Mouse (Mus musculus): ENCODE measurements around the gene Vhl.

GRCm38 (mm10) chr6:113583023-113583422 lies 40.7 kb upstream of the Vhl start:
- TF ChIP-seq CTCF (IDR thresholded peaks at IDR 0.05 in 2 of 3, conservative IDR thresholded peaks at IDR 0.05 in 1 of 3; ENCODE audit: control insufficient read depth in 1 of 3, insufficient read depth in 1 of 3, low read depth in 2 of 3, low read length in 3 of 3, poor library complexity in 1 of 3, severe bottlenecking in 1 of 3) (no peak), POLR2A (IDR thresholded peaks at IDR 0.05; ENCODE audit: control insufficient read depth in 1 of 2, insufficient read depth in 1 of 2, low read depth in 1 of 2, low read length in 2 of 2, poor library complexity in 1 of 2) (no peak), NELFE (IDR thresholded peaks at IDR 0.05; ENCODE audit: low read depth, low read length) (no peak), RCOR1 (IDR thresholded peaks at IDR 0.05; ENCODE audit: low read depth, low read length) (no peak), MXI1 (IDR thresholded peaks at IDR 0.05; ENCODE audit: low read depth, low read length) (no peak), ETS1 (IDR thresholded peaks at IDR 0.05; ENCODE audit: low read depth, low read length) (no peak), RAD21 (IDR thresholded peaks at IDR 0.05; ENCODE audit: low read depth, low read length) (no peak), MAX (IDR thresholded peaks at IDR 0.05; ENCODE audit: low read length) (no peak), SMC3 (IDR thresholded peaks at IDR 0.05; ENCODE audit: low read depth, low read length) (no peak), MAZ (IDR thresholded peaks at IDR 0.05; ENCODE audit: low read depth, low read length) (no peak)

All from MEL (cell line).